Mouse (Mus musculus) erythroblast, embryonic 14.5 days (primary cell): ENCODE data around the gene Artn. TPM values are rescaled to one million over a fixed set of nuclear protein-coding genes. Genes with fewer than 3 reads are reported as not detected.

Experiments
- H3K27me3 ChIP-seq: 2 replicates; pipeline ENCODE4 v1.6.1; 2012; ENCODE audit warnings: inconsistent platforms; ENCODE audit not compliant: control insufficient read depth
- H3K36me3 ChIP-seq: 2 replicates; pipeline ENCODE4 v1.6.1; 2012; ENCODE audit warnings: mild to moderate bottlenecking, inconsistent platforms; ENCODE audit not compliant: control insufficient read depth
- H3K4me1 ChIP-seq: 2 replicates; pipeline ENCODE4 v1.6.1; 2012; ENCODE audit warnings: inconsistent platforms; ENCODE audit not compliant: control insufficient read depth
- H3K4me3 ChIP-seq: replicated peaks from 2 replicates; pipeline ENCODE3; 2012; ENCODE audit warnings: moderate library complexity, mild to moderate bottlenecking, inconsistent platforms
- H3K9me3 ChIP-seq: 2 replicates; pipeline ENCODE4 v1.6.1; 2012; ENCODE audit warnings: low read length, inconsistent platforms, mixed read lengths; ENCODE audit not compliant: control insufficient read depth
- GATA1 ChIP-seq: IDR thresholded peaks from 2 replicates; pipeline ENCODE4 v1.6.1; 2012; ENCODE audit warnings: low read length, inconsistent platforms, mixed read lengths
- TAL1 ChIP-seq: IDR thresholded peaks from 3 replicates; pipeline ENCODE4 v1.6.1; 2012; ENCODE audit warnings: low read length, inconsistent platforms, mixed read lengths
- polyA plus RNA-seq: library from polyadenylated mRNA; stranded (reverse); fragments of >175 nt; gene quantifications from 2 replicates; pipeline ENCODE4 v1.2.3, GENCODE M21; 2012

Gene Artn
- polyA plus RNA-seq, 1 experiment: 4.9 TPM

DNA sequence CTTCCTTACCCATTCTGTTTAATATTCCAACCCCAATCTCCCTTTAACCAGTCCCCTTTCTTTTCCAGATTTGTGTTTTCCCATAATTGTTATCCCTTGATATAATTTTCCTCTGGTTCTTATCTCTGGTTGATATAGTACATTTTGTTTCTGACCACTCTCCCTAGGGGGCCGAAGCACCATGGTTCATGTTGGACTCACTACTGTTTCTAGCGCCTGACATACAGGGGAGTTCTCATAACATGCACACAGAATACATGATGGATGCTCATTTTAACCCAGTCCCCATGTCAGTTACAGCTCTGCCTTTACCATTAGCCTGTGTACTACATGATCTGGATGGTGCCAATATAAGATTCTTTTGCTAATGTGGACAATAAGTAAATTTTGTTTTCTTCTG is 41.6 kb downstream of the Artn start:
- H3K9me3 ChIP-seq: no peaks in the 10 kb centered on the region
- H3K27me3 ChIP-seq: peaks cover 15% of the 10 kb centered on the region
- H3K36me3 ChIP-seq: peaks cover 52% of the 10 kb centered on the region
- peak overlapping the region; percentile 92 for H3K4me3 ChIP-seq
- H3K4me1 ChIP-seq: peaks cover 74% of the 10 kb centered on the region
- TF ChIP-seq TAL1 (no peak), GATA1 (no peak)

DNA sequence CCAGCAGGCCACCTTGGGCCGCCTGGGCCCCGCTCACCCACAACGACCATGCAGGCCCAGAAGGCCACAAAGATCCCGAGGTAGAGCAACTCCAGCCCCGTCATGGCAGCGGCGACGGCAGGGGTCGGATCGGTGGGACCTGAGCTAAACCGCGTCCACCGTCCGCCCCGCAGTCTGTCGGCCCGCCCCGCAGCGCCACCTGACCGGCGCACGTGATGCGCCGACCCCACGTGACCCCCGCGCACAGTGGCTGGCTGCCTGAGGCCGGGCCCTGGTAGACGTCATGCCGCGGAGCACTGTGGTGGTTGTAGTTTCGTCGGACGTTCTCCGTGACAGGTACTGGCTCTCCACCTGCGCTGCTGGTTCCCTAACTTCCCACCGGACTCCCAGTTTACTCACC is 42.4 kb downstream of the Artn start, which contains the start of gene Atp6v0b:
Atp6v0b (minus strand) TSS at position 201 of the 400 bp plus-strand sequence.
- TF ChIP-seq TAL1 (no peak), GATA1 (no peak)
- peaks cover 73% of the 10 kb centered on the region for H3K4me1 ChIP-seq

DNA sequence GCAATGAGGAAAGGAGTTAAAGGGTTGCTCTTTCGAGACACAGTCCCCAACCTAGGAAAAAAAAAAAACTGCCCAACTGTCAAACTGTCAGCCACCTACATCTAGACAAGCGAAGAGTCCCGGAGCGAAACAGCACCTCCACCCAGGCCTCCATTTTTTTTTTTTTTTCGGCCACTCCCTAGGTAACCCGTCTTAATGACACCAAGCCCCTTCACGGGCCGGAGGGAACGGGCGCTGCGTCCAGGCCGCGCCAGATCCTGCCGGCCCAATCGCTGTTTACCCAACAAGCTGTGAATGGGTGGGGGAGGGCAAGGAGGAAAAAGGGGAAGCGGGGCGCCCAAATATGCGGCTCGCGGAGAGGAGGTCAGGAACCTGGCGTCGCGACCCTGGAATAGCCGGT is 42.9 kb downstream of the Artn start:
- Histone ChIP-seq H3K36me3 (peaks cover 52% of the 10 kb centered on the region), H3K9me3 (no peaks in the 10 kb centered on the region), H3K4me3 (peak overlapping the region; percentile 92), H3K27me3 (peaks cover 28% of the 10 kb centered on the region), H3K4me1 (peaks cover 71% of the 10 kb centered on the region)
- TF ChIP-seq TAL1: no peak

More for the DNA sequence above, 42.4 kb downstream of the Artn start, which contains the start of gene Atp6v0b:
- H3K27me3 ChIP-seq: peaks cover 23% of the 10 kb centered on the region
- H3K4me3 ChIP-seq: peak within 1 kb of the TSS; percentile 92
- peaks cover 52% of the 10 kb centered on the region for H3K36me3 ChIP-seq
- H3K9me3 ChIP-seq: no peaks in the 10 kb centered on the region

DNA sequence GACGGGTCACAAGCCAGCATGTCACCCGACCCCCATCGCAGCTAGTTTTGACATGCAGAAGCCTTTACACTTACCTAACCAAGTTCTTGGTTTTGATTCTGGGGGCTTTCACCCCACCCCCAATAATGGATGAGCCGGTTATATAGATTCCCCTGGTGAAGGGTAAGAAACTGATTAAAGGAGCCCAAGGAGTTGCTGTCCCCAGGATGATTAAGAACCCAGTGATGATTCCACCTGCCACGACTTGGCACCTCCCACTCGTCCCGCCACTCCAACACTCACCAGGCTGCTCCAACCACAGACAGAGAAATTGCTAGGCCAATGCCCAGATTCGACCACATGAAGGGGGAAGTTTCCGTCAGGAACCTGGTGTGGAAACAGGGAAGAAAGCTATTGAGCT is 43.6 kb downstream of the Artn start:
- Histone ChIP-seq H3K4me1 (peaks cover 64% of the 10 kb centered on the region), H3K9me3 (no peaks in the 10 kb centered on the region), H3K36me3 (peaks cover 52% of the 10 kb centered on the region), H3K27me3 (peaks cover 35% of the 10 kb centered on the region), H3K4me3 (peak overlapping the region; percentile 92)
- no peak for TF ChIP-seq TAL1
- TF ChIP-seq GATA1: no peak

DNA sequence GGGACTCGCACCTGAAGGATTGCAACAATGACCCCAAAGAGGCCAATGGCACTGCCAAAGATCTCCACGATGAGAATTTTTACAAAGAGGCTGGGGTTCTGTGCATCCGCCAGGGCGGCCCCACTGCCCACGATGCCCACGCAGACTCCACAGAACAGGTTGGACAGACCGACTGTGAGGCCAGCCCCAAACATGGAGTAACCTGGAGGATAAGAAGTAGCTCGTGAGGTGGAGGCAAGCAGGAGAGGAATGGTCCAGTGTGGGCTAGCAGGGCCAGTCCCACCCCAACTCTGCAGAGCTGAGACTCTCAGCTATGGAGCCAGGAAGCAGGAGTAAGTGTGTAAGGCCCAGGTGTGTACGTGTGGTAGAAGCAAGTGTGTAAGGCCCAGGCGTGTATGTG is 44.5 kb downstream of the Artn start:
- peaks cover 55% of the 10 kb centered on the region for H3K4me1 ChIP-seq
- H3K27me3 ChIP-seq: peaks cover 44% of the 10 kb centered on the region
- TF ChIP-seq TAL1 (no peak), GATA1 (no peak)
- H3K36me3 ChIP-seq: peaks cover 44% of the 10 kb centered on the region
- peak overlapping the region; percentile 92 for H3K4me3 ChIP-seq
- H3K9me3 ChIP-seq: no peaks in the 10 kb centered on the region

DNA sequence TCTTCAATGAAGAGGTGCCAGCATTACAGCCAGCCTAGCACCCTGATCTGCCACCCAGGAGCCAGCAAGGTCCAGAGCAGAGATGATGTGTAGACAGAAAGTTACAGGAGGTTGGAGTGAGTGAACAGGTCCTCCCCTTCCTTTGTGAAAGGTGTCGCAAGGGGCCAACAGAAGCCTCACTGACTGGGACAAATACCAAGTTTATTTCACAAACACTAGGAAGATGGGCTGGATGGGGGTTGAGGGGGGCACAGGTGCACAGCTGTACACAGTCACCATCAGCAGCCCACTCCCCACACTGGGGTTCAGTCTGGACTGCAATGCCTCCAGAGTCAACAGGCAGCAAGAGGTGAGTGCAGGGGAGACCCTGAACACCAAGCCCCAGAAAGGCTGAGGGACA is 45.4 kb downstream of the Artn start:
- TF ChIP-seq TAL1: no peak
- no peak for TF ChIP-seq GATA1

DNA sequence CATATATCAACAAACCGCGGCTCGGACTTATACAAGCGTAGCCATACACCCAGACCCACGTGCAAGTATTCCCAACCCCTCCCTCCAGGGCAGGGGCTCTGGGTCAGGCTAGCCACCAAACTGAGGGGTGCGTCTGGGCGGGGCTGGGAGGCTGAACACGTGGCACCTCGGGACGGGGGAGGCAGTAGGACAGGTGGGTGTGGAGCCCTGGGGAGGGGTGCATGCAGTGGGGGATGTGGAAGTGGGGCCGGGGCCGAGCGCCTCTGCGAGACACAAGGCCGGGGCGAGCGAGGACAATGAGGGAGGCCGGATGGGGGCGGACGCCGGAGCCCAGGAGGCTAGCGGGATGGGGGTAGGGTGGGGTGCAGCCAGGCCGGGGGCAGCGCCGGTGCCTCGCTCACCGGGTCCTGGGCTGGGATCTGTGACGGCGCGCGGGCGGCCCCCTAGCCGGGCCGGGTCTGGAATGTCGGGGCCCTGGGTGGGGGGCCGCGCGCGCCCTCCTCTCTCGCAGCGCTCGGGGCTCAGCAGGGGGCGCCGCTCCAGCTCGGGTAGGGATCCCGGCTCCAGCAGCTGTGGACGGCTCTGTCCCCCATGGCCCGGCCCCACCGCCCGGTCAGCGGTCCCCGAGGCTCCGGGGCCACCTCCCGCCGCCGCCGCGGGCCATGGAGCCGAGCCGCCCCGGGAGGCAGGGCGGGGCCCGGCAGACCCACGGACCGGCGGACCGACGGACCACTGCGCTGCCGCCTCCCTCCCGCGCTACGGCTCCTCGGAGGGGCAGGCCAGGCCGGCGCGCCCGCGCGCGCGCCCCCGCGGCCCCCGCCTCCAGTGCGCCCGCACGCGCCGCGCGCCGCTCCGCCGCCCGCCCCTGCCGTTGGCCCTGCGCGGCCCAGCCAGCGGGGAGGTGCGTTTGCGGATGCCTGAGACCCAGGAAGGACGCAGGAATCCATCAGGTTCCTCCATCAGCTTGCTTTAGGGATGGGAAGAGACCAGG is 46.6 kb downstream of the Artn start, which contains the start of gene B4galt2:
B4galt2 (minus strand) TSS at position 787 of the 991 bp plus-strand sequence.
- H3K27me3 ChIP-seq: peaks cover 48% of the 10 kb centered on the region
- H3K36me3 ChIP-seq: peaks cover 31% of the 10 kb centered on the region
- TF ChIP-seq TAL1 (no peak), GATA1 (no peak)
- peaks cover 48% of the 10 kb centered on the region for H3K4me1 ChIP-seq
- no peaks in the 10 kb centered on the region for H3K9me3 ChIP-seq
- H3K4me3 ChIP-seq: peak within 1 kb of the TSS; percentile 62

More for the DNA sequence above, 45.4 kb downstream of the Artn start:
- Histone ChIP-seq H3K4me3 (peak overlapping the region; percentile 62), H3K36me3 (peaks cover 34% of the 10 kb centered on the region), H3K4me1 (peaks cover 50% of the 10 kb centered on the region), H3K9me3 (no peaks in the 10 kb centered on the region), H3K27me3 (peaks cover 48% of the 10 kb centered on the region)

DNA sequence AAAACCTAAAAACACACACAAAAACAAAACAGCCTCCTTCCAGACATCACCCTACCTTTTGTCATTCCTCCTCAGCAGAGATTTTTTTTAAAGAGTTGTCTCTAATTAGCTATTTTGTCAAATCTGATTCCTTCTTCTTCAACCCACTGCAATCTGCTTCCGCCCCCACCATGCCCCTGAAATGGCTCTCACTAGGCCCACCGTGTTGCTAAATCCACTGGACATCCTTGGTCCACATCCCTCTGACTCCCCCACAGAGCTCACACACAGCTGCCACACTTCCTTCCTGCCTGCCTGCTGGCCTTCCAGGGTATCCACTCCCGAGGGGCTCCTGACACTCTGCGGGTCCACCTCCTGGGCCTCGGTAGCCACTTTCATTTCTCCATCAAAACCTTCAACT is 50.9 kb downstream of the Artn start:
- Histone ChIP-seq H3K4me1 (peaks cover 18% of the 10 kb centered on the region), H3K36me3 (peaks cover 6% of the 10 kb centered on the region), H3K9me3 (no peaks in the 10 kb centered on the region), H3K27me3 (peaks cover 41% of the 10 kb centered on the region), H3K4me3 (no peak overlapping the region)
- TF ChIP-seq TAL1 (no peak), GATA1 (no peak)

DNA sequence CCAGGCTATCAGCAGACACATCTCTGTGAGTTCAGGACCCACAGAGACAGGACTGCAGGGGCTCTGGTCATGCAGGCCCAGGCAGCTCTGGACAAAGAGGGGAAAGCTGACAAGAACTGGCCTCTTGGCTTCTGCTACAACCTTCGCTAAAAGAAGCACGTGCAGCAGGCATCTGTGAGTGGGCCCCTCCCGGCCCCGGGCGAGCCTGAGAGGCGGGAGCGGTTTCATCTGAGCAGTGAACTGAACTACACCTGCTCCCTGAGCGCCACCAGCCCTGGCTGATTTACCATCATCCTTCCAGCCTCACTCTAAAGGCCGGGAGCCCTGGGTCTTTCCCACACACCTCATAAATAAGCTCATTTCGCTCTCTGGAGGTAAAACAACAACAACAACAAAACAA is 51.3 kb downstream of the Artn start:
- H3K27me3 ChIP-seq: peaks cover 37% of the 10 kb centered on the region
- H3K4me1 ChIP-seq: peaks cover 17% of the 10 kb centered on the region
- H3K4me3 ChIP-seq: no peak overlapping the region
- TF ChIP-seq GATA1 (no peak), TAL1 (no peak)
- no peaks in the 10 kb centered on the region for H3K9me3 ChIP-seq
- peaks cover 2% of the 10 kb centered on the region; the same call in 1 of the 2 replicates for H3K36me3 ChIP-seq

Other genes with a start within 250 kb of the Artn start
- gene Dmap1, start 247.5 kb downstream of the Artn start, polyA plus RNA-seq: 1.7 and 2.1 TPM in 2 replicates
- not detected in 2 replicates for gene Gm12845, start 205.4 kb downstream of the Artn start, polyA plus RNA-seq
- gene Klf17, start 164.1 kb downstream of the Artn start, polyA plus RNA-seq: not detected in 2 replicates
- 82.3 and 94.8 TPM in 2 replicates for gene Slc6a9, start 95.3 kb downstream of the Artn start, polyA plus RNA-seq
- 0.06 and 0.07 TPM in 2 replicates for gene Ccdc24, start 57.2 kb downstream of the Artn start, polyA plus RNA-seq
- 0.23 and 0.25 TPM in 2 replicates for gene B4galt2, start 46.3 kb downstream of the Artn start, polyA plus RNA-seq
- gene Atp6v0b, start 42.4 kb downstream of the Artn start, polyA plus RNA-seq: 37.5 and 76.2 TPM in 2 replicates
- gene Dph2, start 37.7 kb downstream of the Artn start, polyA plus RNA-seq: 0.31 and 0.65 TPM in 2 replicates
- 3.5 and 3.8 TPM in 2 replicates for gene Ipo13, start 14.8 kb downstream of the Artn start, polyA plus RNA-seq
- gene St3gal3, start 205.2 kb upstream of the Artn start, polyA plus RNA-seq: 0.70 and 0.85 TPM in 2 replicates